Mouse (Mus musculus) intestine, embryonic 16.5 days (tissue): Measurements from ENCODE around the gene Cyp1a1. TPM values are rescaled to one million over a fixed set of nuclear protein-coding genes. Genes with fewer than 3 reads are reported as not detected.
A peak's percentile ranks its signal among the peaks of the same experiment; 100 is the strongest.

Source experiments
- ATAC-seq: fragments of 200-750 bp; cut with Nextera tagmentation; 2 replicates; pipeline ENCODE4 v1.8.0; 2017; ENCODE audit warnings: moderate TSS enrichment, moderate library complexity
- H3K27ac ChIP-seq: fragments of 300-500 bp; sonication (generic); 2 replicates; pipeline ENCODE4 v1.5.1; 2014; ENCODE audit warnings: mild to moderate bottlenecking, low read length
- H3K27me3 ChIP-seq: fragments of 300-500 bp; sonication (generic); replicated peaks from 2 replicates; pipeline ENCODE4 v1.6.1; 2014; ENCODE audit warnings: low read length, control low read depth, mixed read lengths; ENCODE audit not compliant: control insufficient read depth, insufficient read depth
- H3K36me3 ChIP-seq: fragments of 300-500 bp; sonication (generic); 2 replicates; pipeline ENCODE4 v1.6.1; 2014; ENCODE audit warnings: low read length, control low read depth; ENCODE audit not compliant: control insufficient read depth, insufficient read depth
- H3K4me1 ChIP-seq: fragments of 300-500 bp; sonication (generic); 2 replicates; pipeline ENCODE4 v1.6.1; 2014; ENCODE audit warnings: low read length, control low read depth, mixed read lengths; ENCODE audit not compliant: control insufficient read depth, insufficient read depth
- H3K4me2 ChIP-seq: fragments of 300-500 bp; sonication (generic); 2 replicates; pipeline ENCODE4 v1.6.1; 2014; ENCODE audit warnings: low read depth, low read length, control low read depth
- H3K4me3 ChIP-seq: fragments of 300-500 bp; sonication (generic); 2 replicates; pipeline ENCODE4 v1.5.1; 2014; ENCODE audit warnings: mild to moderate bottlenecking, low read length
- H3K9ac ChIP-seq: fragments of 300-500 bp; sonication (generic); 2 replicates; pipeline ENCODE4 v1.6.1; 2014; ENCODE audit warnings: low read depth, low read length
- H3K9me3 ChIP-seq: fragments of 300-500 bp; sonication (generic); 2 replicates; pipeline ENCODE4 v1.6.1; 2016; ENCODE audit warnings: low read length, control low read depth; ENCODE audit not compliant: control insufficient read depth
- WGBS: fragments of 180-500 bp; shearing (Covaris S2); extraction: QIAGEN DNeasy Blood & Tissue Kit; methylation state at CpG from one replicate; pipeline ENCODE4 v1.1.7; 2014; 5-methylcytosine and 5-hydroxymethylcytosine counted together
- polyA plus RNA-seq: library from polyadenylated mRNA; unstranded; fragments of >200 nt; fragmentation: Nextera tagmentation; extraction: Ambion mirVana; gene quantifications from 2 replicates; pipeline ENCODE4 v1.2.1, GENCODE M21; 2015

Cyp1a1 gene
- polyA plus RNA-seq, 1 experiment from 2014 or later = not detected

- WGBS = 53% methylated on average over 5 of the region's 5 CpGs
- Histone ChIP-seq H3K4me1 (peaks cover 33% of the 10 kb centered on the region), H3K4me2 (no peak within 1 kb of the TSS), H3K9ac (no peak within 1 kb of the TSS; the same call in 1 of the 2 replicates), H3K27me3 (no peaks in the 10 kb centered on the region), H3K36me3 (no peaks in the 10 kb centered on the region), H3K27ac (no peak within 1 kb of the TSS), H3K9me3 (no peaks in the 10 kb centered on the region), H3K4me3 (no peak within 1 kb of the TSS)
- no peak for ATAC-seq
Observed at GRCm38 (mm10) chr9:57653283-57653682, 34.4 kb upstream of the Cyp1a1 start, which contains the start of gene Csk. Gene Csk (minus strand): TSS chr9:57653631.

- Histone ChIP-seq H3K4me2 (no peak overlapping the region), H3K27ac (no peak overlapping the region), H3K4me3 (no peak overlapping the region), H3K36me3 (no peaks in the 10 kb centered on the region), H3K9ac (no peak overlapping the region), H3K4me1 (peaks cover 28% of the 10 kb centered on the region), H3K9me3 (no peaks in the 10 kb centered on the region), H3K27me3 (no peaks in the 10 kb centered on the region)
- ATAC-seq = no peak
- 83% methylated on average over 1 of the region's 1 CpGs for WGBS
Observed at GRCm38 (mm10) chr9:57654966-57655365, 32.8 kb upstream of the Cyp1a1 start.

- H3K4me3 ChIP-seq = peak overlapping the region; percentile 26
- no peaks in the 10 kb centered on the region for H3K36me3 ChIP-seq
- no peak overlapping the region for H3K27ac ChIP-seq
- H3K27me3 ChIP-seq = no peaks in the 10 kb centered on the region
- H3K9me3 ChIP-seq = no peaks in the 10 kb centered on the region
- peak overlapping the region; percentile 62 for H3K9ac ChIP-seq
- H3K4me1 ChIP-seq = peaks cover 23% of the 10 kb centered on the region
- H3K4me2 ChIP-seq = peak overlapping the region; percentile 53
- peak; percentile 78 for ATAC-seq
- 3% methylated on average over 11 of the region's 11 CpGs for WGBS
Observed at GRCm38 (mm10) chr9:57655749-57656148, 32.0 kb upstream of the Cyp1a1 start.

GRCm38 (mm10) chr9:57656631-57657350, 30.9 kb upstream of the Cyp1a1 start:
- H3K4me2 ChIP-seq = no peak overlapping the region
- no peaks in the 10 kb centered on the region for H3K27me3 ChIP-seq
- no peaks in the 10 kb centered on the region for H3K36me3 ChIP-seq
- peaks cover 16% of the 10 kb centered on the region for H3K4me1 ChIP-seq
- ATAC-seq = no peak
- no peaks in the 10 kb centered on the region for H3K9me3 ChIP-seq
- H3K9ac ChIP-seq = no peak overlapping the region
- no peak overlapping the region for H3K4me3 ChIP-seq
- no peak overlapping the region for H3K27ac ChIP-seq
- WGBS = 84% methylated on average over 19 of the region's 19 CpGs

- no peaks in the 10 kb centered on the region for H3K27me3 ChIP-seq
- ATAC-seq = no peak
- no peak overlapping the region for H3K4me2 ChIP-seq
- no peak overlapping the region for H3K27ac ChIP-seq
- H3K9ac ChIP-seq = no peak overlapping the region
- H3K9me3 ChIP-seq = no peaks in the 10 kb centered on the region
- peaks cover 13% of the 10 kb centered on the region for H3K4me1 ChIP-seq
- H3K4me3 ChIP-seq = no peak overlapping the region
- no peaks in the 10 kb centered on the region for H3K36me3 ChIP-seq
- 50% methylated on average over 4 of the region's 4 CpGs for WGBS
Observed at GRCm38 (mm10) chr9:57657843-57658242, 29.9 kb upstream of the Cyp1a1 start.

GRCm38 (mm10) chr9:57658970-57659369, 28.8 kb upstream of the Cyp1a1 start:
- peaks cover 5% of the 10 kb centered on the region for H3K4me1 ChIP-seq
- no peaks in the 10 kb centered on the region for H3K36me3 ChIP-seq
- no peak overlapping the region for H3K9ac ChIP-seq
- no peaks in the 10 kb centered on the region for H3K27me3 ChIP-seq
- H3K27ac ChIP-seq = no peak overlapping the region
- no peaks in the 10 kb centered on the region for H3K9me3 ChIP-seq
- no peak for ATAC-seq
- WGBS = 87% methylated on average over 4 of the region's 4 CpGs
- no peak overlapping the region for H3K4me2 ChIP-seq
- H3K4me3 ChIP-seq = no peak overlapping the region

GRCm38 (mm10) chr9:57659774-57660173, 28.0 kb upstream of the Cyp1a1 start:
- ATAC-seq = peak; percentile 73
- 13% methylated on average over 4 of the region's 4 CpGs for WGBS
- Histone ChIP-seq H3K4me2 (no peak overlapping the region), H3K9me3 (no peaks in the 10 kb centered on the region), H3K36me3 (no peaks in the 10 kb centered on the region), H3K27ac (no peak overlapping the region), H3K4me3 (no peak overlapping the region), H3K27me3 (no peaks in the 10 kb centered on the region), H3K4me1 (peaks cover 5% of the 10 kb centered on the region), H3K9ac (no peak overlapping the region)

GRCm38 (mm10) chr9:57660501-57660900, 27.2 kb upstream of the Cyp1a1 start:
- ATAC-seq = peak; percentile 29
- H3K4me2 ChIP-seq = no peak overlapping the region
- H3K27ac ChIP-seq = no peak overlapping the region
- H3K27me3 ChIP-seq = no peaks in the 10 kb centered on the region
- WGBS = 54% methylated on average over 6 of the region's 6 CpGs
- no peaks in the 10 kb centered on the region for H3K9me3 ChIP-seq
- no peaks in the 10 kb centered on the region for H3K36me3 ChIP-seq
- peaks cover 5% of the 10 kb centered on the region for H3K4me1 ChIP-seq
- H3K9ac ChIP-seq = no peak overlapping the region
- H3K4me3 ChIP-seq = no peak overlapping the region

- H3K27me3 ChIP-seq = no peaks in the 10 kb centered on the region
- WGBS = 64% methylated on average over 3 of the region's 3 CpGs
- H3K4me2 ChIP-seq = no peak overlapping the region
- H3K9ac ChIP-seq = no peak overlapping the region
- no peak overlapping the region for H3K4me3 ChIP-seq
- no peaks in the 10 kb centered on the region for H3K9me3 ChIP-seq
- H3K4me1 ChIP-seq = no peaks in the 10 kb centered on the region
- no peaks in the 10 kb centered on the region for H3K36me3 ChIP-seq
- no peak for ATAC-seq
- no peak overlapping the region for H3K27ac ChIP-seq
Observed at GRCm38 (mm10) chr9:57661552-57661951, 26.2 kb upstream of the Cyp1a1 start.

- no peak overlapping the region for H3K4me2 ChIP-seq
- ATAC-seq = peak; percentile 54
- H3K9me3 ChIP-seq = no peaks in the 10 kb centered on the region
- no peak overlapping the region for H3K27ac ChIP-seq
- H3K4me1 ChIP-seq = peaks cover 10% of the 10 kb centered on the region
- no peak overlapping the region for H3K9ac ChIP-seq
- no peaks in the 10 kb centered on the region for H3K36me3 ChIP-seq
- WGBS = 50% methylated on average over 7 of the region's 7 CpGs
- H3K4me3 ChIP-seq = no peak overlapping the region
- H3K27me3 ChIP-seq = no peaks in the 10 kb centered on the region
Observed at GRCm38 (mm10) chr9:57664616-57665015, 23.1 kb upstream of the Cyp1a1 start.
